12 mouse cellular contexts compared by ENCODE assay signal in genomic region chr13:69867296-69868065, GRCm38 (mm10).
DNase-seq lines count a peak whose midpoint lies in the region.
"Had no signal": no experiment of that assay in that cellular context is flagged by ENCODE, and none has a peak within 500 bp of the region (broad histone marks: within the 10 kb centered on the region; RNA-seq: fewer than 3 reads in every experiment).

No protein-coding gene starts in this region.

- DNase-seq in layer of hippocampus, adult 11-12 months (ENCODE audit: low spot score), result peak; percentile 32
- no peak for DNase-seq in layer of hippocampus, postnatal 10 days (ENCODE audit: low spot score in 2 of 2)
- peak; percentile 34 for DNase-seq in NIH3T3 (ENCODE audit: low read depth)
- peak; percentile 72 to 77 for DNase-seq in frontal cortex, adult 2 months (ENCODE audit: extremely low spot score in 1 of 2, low spot score in 1 of 2)
- peak; percentile 49 to 94 for DNase-seq in left cerebral cortex, postnatal 25 days (ENCODE audit: low spot score in 2 of 2)
- DNase-seq in gastrocnemius, postnatal 25 days, result no peak
- no peak for DNase-seq in cerebellum, adult 9-10 months
- DNase-seq: heart, adult 2 months; heart, postnatal 36 days; kidney, postnatal 36 days; lung, postnatal 36 days; thymus, postnatal 14 days had no signal

- intact Hi-C loops in left cerebral cortex, postnatal 25 days (cut with DNase I), result loop anchor here (5.0 kb wide), 1 partner anchor 130 kb away; the partner anchor contains the start of gene Ube2ql1

Comparison
In these comparisons a context has a peak if more than half of its experiments do, and no peak if none do; other contexts are left out.
1. DNase-seq: peak in layer of hippocampus, adult 11-12 months (single experiment), NIH3T3 (single experiment), frontal cortex, adult 2 months (2 of 2) and left cerebral cortex, postnatal 25 days (2 of 2); none in layer of hippocampus, postnatal 10 days (0 of 2), gastrocnemius, postnatal 25 days (single experiment) and cerebellum, adult 9-10 months (single experiment).